Mouse (Mus musculus) lung, postnatal 10 days (tissue): Measurements from ENCODE around the gene Uqcrh.

Experiments used
- DNase-seq: peaks from one replicate; pipeline ENCODE4 v3.0.0; 2021

Uqcrh gene

GRCm38 (mm10) chr4:116074861-116075620 lies at the start of gene Uqcrh, which contains the start of gene Lrrc41:
TSS of gene Uqcrh (minus strand) at chr4:116075071.
TSS of gene Lrrc41 (plus strand) at chr4:116075269.
- DNase-seq, result peak; percentile 96

GRCm38 (mm10) chr4:116123602-116124519 lies 49.0 kb upstream of the Uqcrh start, which contains the start of the genes Rad54l and Pomgnt1:
TSS of gene Rad54l (minus strand) at chr4:116123690.
TSS of gene Pomgnt1 (plus strand) at chr4:116123840.
- DNase-seq, result peak; percentile 92

- no peak for DNase-seq
Measured at GRCm38 (mm10) chr4:116122762-116123161, 47.9 kb upstream of the Uqcrh start.

- DNase-seq, result no peak
Measured at GRCm38 (mm10) chr4:116111486-116111885, 36.6 kb upstream of the Uqcrh start.

- no peak for DNase-seq
Measured at GRCm38 (mm10) chr4:116110695-116111094, 35.8 kb upstream of the Uqcrh start.

GRCm38 (mm10) chr4:116105278-116105677 lies 30.4 kb upstream of the Uqcrh start:
- no peak for DNase-seq

GRCm38 (mm10) chr4:116100959-116101358 lies 26.1 kb upstream of the Uqcrh start:
- no peak for DNase-seq

GRCm38 (mm10) chr4:116097211-116097610 lies 22.3 kb upstream of the Uqcrh start:
- DNase-seq, result no peak

GRCm38 (mm10) chr4:116096291-116096690 lies 21.4 kb upstream of the Uqcrh start:
- DNase-seq, result no peak

- DNase-seq, result no peak
Measured at GRCm38 (mm10) chr4:116088510-116089249, 13.8 kb upstream of the Uqcrh start.

- peak; percentile 17 for DNase-seq
Measured at GRCm38 (mm10) chr4:116077240-116078095, 2.6 kb upstream of the Uqcrh start.

GRCm38 (mm10) chr4:116076369-116077231 lies 1.7 kb upstream of the Uqcrh start:
- peak; percentile 44 for DNase-seq

- DNase-seq, result peak; percentile 85
Measured at GRCm38 (mm10) chr4:116075631-116076368, 929 bp upstream of the Uqcrh start.

- DNase-seq, result no peak
Measured at GRCm38 (mm10) chr4:116074145-116074675, 661 bp downstream of the Uqcrh start.

- no peak for DNase-seq
Measured at GRCm38 (mm10) chr4:116073146-116073545, 1.7 kb downstream of the Uqcrh start.

- DNase-seq, result no peak
Measured at GRCm38 (mm10) chr4:116070116-116070515, 4.8 kb downstream of the Uqcrh start.

GRCm38 (mm10) chr4:116063855-116064254 lies 11.0 kb downstream of the Uqcrh start:
- DNase-seq, result no peak

- DNase-seq, result no peak
Measured at GRCm38 (mm10) chr4:116059012-116059726, 15.7 kb downstream of the Uqcrh start.

- DNase-seq, result no peak
Measured at GRCm38 (mm10) chr4:116057559-116057958, 17.3 kb downstream of the Uqcrh start.
